Mouse (Mus musculus): Measurements from ENCODE around the gene Lix1l. TPM values are rescaled to one million over a fixed set of nuclear protein-coding genes. Genes with fewer than 3 reads are reported as not detected.

The Lix1l gene
- polyA plus RNA-seq, 1 experiment from 2014 or later, result 6.6 TPM

- no peaks in the 10 kb centered on the region for H3K36me3 ChIP-seq
- H3K4me1 ChIP-seq, result peaks cover 7% of the 10 kb centered on the region
- no peak overlapping the region for H3K27ac ChIP-seq
- ATAC-seq (ENCODE audit: low FRiP score), result no peak
- H3K4me3 ChIP-seq, result no peak overlapping the region
- WGBS, result 51% methylated on average over 8 of the region's 8 CpGs
- H3K9me3 ChIP-seq (replicated peaks), result no peaks in the 10 kb centered on the region
- no peak overlapping the region for H3K9ac ChIP-seq
- H3K27me3 ChIP-seq, result peaks cover 11% of the 10 kb centered on the region
- H3K4me2 ChIP-seq (replicated peaks), result no peak overlapping the region
Observed at GRCm38 (mm10) chr3:96674442-96674841, 73.5 kb downstream of the Lix1l start.

DNA sequence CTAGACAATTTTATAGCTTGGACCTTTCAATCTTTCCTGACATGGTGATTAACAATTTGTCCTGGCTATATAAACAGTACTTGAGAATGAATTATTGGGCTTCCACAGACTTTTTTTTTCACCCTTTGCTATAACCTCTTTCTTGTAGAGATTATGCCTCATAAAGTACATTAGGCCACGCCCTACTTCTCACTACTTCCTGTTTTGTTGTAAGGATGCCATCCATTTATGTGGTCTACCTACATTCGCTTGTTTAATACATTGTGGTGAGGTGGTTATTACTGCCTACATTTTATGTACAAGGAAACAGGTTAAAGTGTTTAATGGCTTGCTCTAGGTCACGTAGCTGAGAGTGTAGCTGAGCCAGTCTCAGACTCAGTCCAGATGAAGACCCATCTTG is 74.2 kb downstream of the Lix1l start:
- ATAC-seq (ENCODE audit: low FRiP score), result no peak
- Histone ChIP-seq H3K4me1 (peaks cover 6% of the 10 kb centered on the region), H3K27ac (no peak overlapping the region), H3K4me3 (no peak overlapping the region), H3K27me3 (peaks cover 18% of the 10 kb centered on the region), H3K4me2 (replicated peaks) (no peak overlapping the region), H3K36me3 (no peaks in the 10 kb centered on the region), H3K9me3 (replicated peaks) (no peaks in the 10 kb centered on the region), H3K9ac (no peak overlapping the region)
- 86% methylated on average over 3 of the region's 3 CpGs for WGBS

GRCm38 (mm10) chr3:96675690-96676089 is 74.7 kb downstream of the Lix1l start:
- H3K27ac ChIP-seq, result no peak overlapping the region
- H3K4me1 ChIP-seq, result peaks cover under 1% of the 10 kb centered on the region; the same call in 1 of the 2 replicates
- H3K27me3 ChIP-seq, result peaks cover 14% of the 10 kb centered on the region
- no peaks in the 10 kb centered on the region for H3K9me3 ChIP-seq (replicated peaks)
- H3K9ac ChIP-seq, result no peak overlapping the region
- ATAC-seq (ENCODE audit: low FRiP score), result no peak
- no peaks in the 10 kb centered on the region for H3K36me3 ChIP-seq
- H3K4me3 ChIP-seq, result no peak overlapping the region
- no peak overlapping the region for H3K4me2 ChIP-seq (replicated peaks)
- WGBS, result 40% methylated on average over 3 of the region's 3 CpGs

Other genes with a start within 250 kb of the Lix1l start
- gene BC107364, start 148.8 kb upstream of the Lix1l start, polyA plus RNA-seq (2016; fragmentation: Nextera tagmentation; extraction: Ambion mirVana), result not detected in 2 replicates
- 0.70 and 2.5 TPM in 2 replicates for gene Hfe2, start 76.0 kb upstream of the Lix1l start, polyA plus RNA-seq (2016; fragmentation: Nextera tagmentation; extraction: Ambion mirVana)
- 58.7 and 59.9 TPM in 2 replicates for gene Txnip, start 43.2 kb upstream of the Lix1l start, polyA plus RNA-seq (2016; fragmentation: Nextera tagmentation; extraction: Ambion mirVana)
- gene Gm16253, start 24.2 kb upstream of the Lix1l start, polyA plus RNA-seq (2016; fragmentation: Nextera tagmentation; extraction: Ambion mirVana), result 1.3 and 1.7 TPM in 2 replicates
- gene Polr3gl, start 7.0 kb upstream of the Lix1l start, polyA plus RNA-seq (2016; fragmentation: Nextera tagmentation; extraction: Ambion mirVana), result 40.0 and 42.3 TPM in 2 replicates
- 4.6 and 5.1 TPM in 2 replicates for gene Ankrd34a, start 4.5 kb upstream of the Lix1l start, polyA plus RNA-seq (2016; fragmentation: Nextera tagmentation; extraction: Ambion mirVana)
- gene Rbm8a, start 28.8 kb downstream of the Lix1l start, polyA plus RNA-seq (2016; fragmentation: Nextera tagmentation; extraction: Ambion mirVana), result 142 and 152 TPM in 2 replicates
- gene Pex11b, start 34.2 kb downstream of the Lix1l start, polyA plus RNA-seq (2016; fragmentation: Nextera tagmentation; extraction: Ambion mirVana), result 40.8 and 48.2 TPM in 2 replicates
- gene Gm42957, start 34.3 kb downstream of the Lix1l start, polyA plus RNA-seq (2016; fragmentation: Nextera tagmentation; extraction: Ambion mirVana), result 0.31 and 0.36 TPM in 2 replicates
- 0.71 and 1.3 TPM in 2 replicates for gene Itga10, start 44.4 kb downstream of the Lix1l start, polyA plus RNA-seq (2016; fragmentation: Nextera tagmentation; extraction: Ambion mirVana)
- 0.57 and 0.58 TPM in 2 replicates for gene Ankrd35, start 69.0 kb downstream of the Lix1l start, polyA plus RNA-seq (2016; fragmentation: Nextera tagmentation; extraction: Ambion mirVana)
- 48.2 and 55.0 TPM in 2 replicates for gene Pias3, start 95.2 kb downstream of the Lix1l start, polyA plus RNA-seq (2016; fragmentation: Nextera tagmentation; extraction: Ambion mirVana)
- 10.9 and 13.9 TPM in 2 replicates for gene Nudt17, start 107.4 kb downstream of the Lix1l start, polyA plus RNA-seq (2016; fragmentation: Nextera tagmentation; extraction: Ambion mirVana)
- 35.9 and 36.0 TPM in 2 replicates for gene Polr3c, start 126.5 kb downstream of the Lix1l start, polyA plus RNA-seq (2016; fragmentation: Nextera tagmentation; extraction: Ambion mirVana)
- gene Rnf115, start 126.5 kb downstream of the Lix1l start, polyA plus RNA-seq (2016; fragmentation: Nextera tagmentation; extraction: Ambion mirVana), result 78.2 and 87.9 TPM in 2 replicates
- 0.09 TPM in 1 of 2 replicates, not detected in the other for gene Pdzk1, start 228.1 kb downstream of the Lix1l start, polyA plus RNA-seq (2016; fragmentation: Nextera tagmentation; extraction: Ambion mirVana)
- 0.13 and 0.19 TPM in 2 replicates for gene Cd160, start 228.2 kb downstream of the Lix1l start, polyA plus RNA-seq (2016; fragmentation: Nextera tagmentation; extraction: Ambion mirVana)